Mouse (Mus musculus): ENCODE measurements around the gene Pcdh7.
"Not testable (repeated sequence)": the region's sequence is repeated elsewhere in the genome, so short reads cannot be mapped to it uniquely, and the experiment has no call there.

DNA sequence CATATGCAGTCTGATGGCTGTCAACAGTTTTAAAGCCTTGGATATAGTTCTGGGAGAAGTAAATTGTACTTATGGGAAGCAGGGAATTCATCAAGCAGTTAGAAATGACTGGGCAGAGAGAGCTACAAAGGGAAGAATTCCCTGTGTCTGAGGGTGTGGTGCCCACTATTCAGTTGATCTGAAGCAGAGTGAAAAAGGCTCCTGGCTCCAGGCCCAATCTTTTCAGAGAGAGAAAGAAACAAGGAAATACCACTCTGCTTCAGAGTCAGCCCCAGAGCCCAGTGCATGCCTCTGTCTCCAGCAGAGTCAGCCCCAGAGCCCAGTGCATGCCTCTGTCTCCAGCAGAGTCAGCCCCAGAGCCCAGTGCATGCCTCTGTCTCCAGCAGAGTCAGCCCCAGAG, 456.6 kb downstream of the Pcdh7 start:
- not testable (repeated sequence) for TF ChIP-seq CTCF, EP300 (IDR thresholded peaks at IDR 0.05; ENCODE audit: low read depth)

All from liver, embryonic 14.5 days (tissue).